Mouse (Mus musculus) neural tube, embryonic 11.5 days (tissue): ENCODE measurements around the gene Tpm1. TPM values are rescaled to one million over a fixed set of nuclear protein-coding genes. Genes with fewer than 3 reads are reported as not detected.

ENCODE experiments used
- ATAC-seq: fragments of 200-750 bp; cut with Nextera tagmentation; 2 replicates; pipeline ENCODE4 v1.8.0; 2017; ENCODE audit warnings: moderate number of reproducible peaks, mild to moderate bottlenecking, moderate TSS enrichment, moderate library complexity; ENCODE audit not compliant: insufficient read depth, low FRiP score, low TSS enrichment
- DNase-seq: peaks from one replicate; pipeline ENCODE4 v3.0.0-alpha.2; 2015; ENCODE audit warnings: low spot score
- H3K27ac ChIP-seq: fragments of 300-500 bp; sonication (generic); 2 replicates; pipeline ENCODE4 v1.5.1; 2014; ENCODE audit warnings: low read depth, mild to moderate bottlenecking, low read length
- H3K27me3 ChIP-seq: fragments of 300-500 bp; sonication (generic); 2 replicates; pipeline ENCODE4 v1.6.1; 2014; ENCODE audit warnings: mild to moderate bottlenecking, low read length, mixed read lengths; ENCODE audit not compliant: control insufficient read depth, insufficient read depth
- H3K36me3 ChIP-seq: fragments of 300-500 bp; sonication (generic); 2 replicates; pipeline ENCODE4 v1.6.1; 2014; ENCODE audit warnings: mild to moderate bottlenecking, low read length, moderate library complexity, mixed read lengths; ENCODE audit not compliant: control insufficient read depth, insufficient read depth
- H3K4me1 ChIP-seq: fragments of 300-500 bp; sonication (generic); 2 replicates; pipeline ENCODE4 v1.6.1; 2014; ENCODE audit warnings: low read length, mixed read lengths; ENCODE audit not compliant: control insufficient read depth, insufficient read depth
- H3K4me2 ChIP-seq: fragments of 300-500 bp; sonication (generic); 2 replicates; pipeline ENCODE4 v1.6.1; 2014; ENCODE audit warnings: low read depth, mild to moderate bottlenecking, moderate library complexity
- H3K4me3 ChIP-seq: fragments of 300-500 bp; sonication (generic); 2 replicates; pipeline ENCODE4 v1.5.1; 2014; ENCODE audit warnings: low read depth, low read length
- H3K9ac ChIP-seq: fragments of 300-500 bp; sonication (generic); 2 replicates; pipeline ENCODE4 v1.6.1; 2014; ENCODE audit warnings: mild to moderate bottlenecking, low read length
- H3K9me3 ChIP-seq: fragments of 300-500 bp; sonication (generic); 2 replicates; pipeline ENCODE4 v1.6.1; 2016; ENCODE audit warnings: low read length; ENCODE audit not compliant: control insufficient read depth
- WGBS: fragments of 180-500 bp; shearing (Covaris S2); extraction: QIAGEN DNeasy Blood & Tissue Kit; methylation state at CpG from one replicate; pipeline ENCODE4 v1.1.7; 2014; 5-methylcytosine and 5-hydroxymethylcytosine counted together
- polyA plus RNA-seq: library from polyadenylated mRNA; unstranded; fragments of >200 nt; fragmentation: Nextera tagmentation; extraction: Ambion mirVana; gene quantifications from 2 replicates; pipeline ENCODE4 v1.2.1, GENCODE M21; 2014

Gene Tpm1
- polyA plus RNA-seq, 1 experiment from 2014 or later, result 364 TPM

- Histone ChIP-seq H3K4me1 (no peaks in the 10 kb centered on the region), H3K4me2 (no peak overlapping the region), H3K4me3 (no peak overlapping the region), H3K9me3 (no peaks in the 10 kb centered on the region), H3K9ac (no peak overlapping the region), H3K36me3 (no peaks in the 10 kb centered on the region), H3K27me3 (no peaks in the 10 kb centered on the region), H3K27ac (no peak overlapping the region)
- WGBS, result 42% methylated on average over 8 of the region's 8 CpGs
- ATAC-seq, result no peak
- DNase-seq, result no peak
Measured at GRCm38 (mm10) chr9:67077658-67078319, 28.6 kb upstream of the Tpm1 start.

- Histone ChIP-seq H3K27ac (no peak overlapping the region), H3K27me3 (no peaks in the 10 kb centered on the region), H3K4me2 (no peak overlapping the region), H3K4me3 (no peak overlapping the region), H3K9ac (no peak overlapping the region), H3K4me1 (no peaks in the 10 kb centered on the region), H3K9me3 (no peaks in the 10 kb centered on the region), H3K36me3 (no peaks in the 10 kb centered on the region)
- 78% methylated on average over 7 of the region's 7 CpGs for WGBS
- no peak for ATAC-seq
- DNase-seq, result no peak
Measured at GRCm38 (mm10) chr9:67077266-67077657, 28.1 kb upstream of the Tpm1 start.

GRCm38 (mm10) chr9:67072182-67072581 is 23.0 kb upstream of the Tpm1 start:
- no peak overlapping the region for H3K9ac ChIP-seq
- no peak overlapping the region for H3K4me2 ChIP-seq
- no peaks in the 10 kb centered on the region for H3K27me3 ChIP-seq
- no peak overlapping the region for H3K4me3 ChIP-seq
- no peak overlapping the region for H3K27ac ChIP-seq
- 51% methylated on average over 2 of the region's 2 CpGs for WGBS
- ATAC-seq (no peak), DNase-seq (no peak)
- H3K4me1 ChIP-seq, result no peaks in the 10 kb centered on the region
- no peaks in the 10 kb centered on the region for H3K9me3 ChIP-seq
- no peaks in the 10 kb centered on the region for H3K36me3 ChIP-seq

GRCm38 (mm10) chr9:67071596-67071995 is 22.4 kb upstream of the Tpm1 start:
- WGBS, result 50% methylated on average over 7 of the region's 7 CpGs
- Histone ChIP-seq H3K4me3 (no peak overlapping the region), H3K36me3 (no peaks in the 10 kb centered on the region), H3K4me2 (no peak overlapping the region), H3K9me3 (no peaks in the 10 kb centered on the region), H3K9ac (no peak overlapping the region), H3K27me3 (no peaks in the 10 kb centered on the region), H3K4me1 (no peaks in the 10 kb centered on the region), H3K27ac (no peak overlapping the region)
- ATAC-seq, result no peak
- no peak for DNase-seq

- Histone ChIP-seq H3K27me3 (no peaks in the 10 kb centered on the region), H3K4me3 (no peak overlapping the region), H3K36me3 (no peaks in the 10 kb centered on the region), H3K9me3 (no peaks in the 10 kb centered on the region), H3K9ac (no peak overlapping the region), H3K27ac (no peak overlapping the region), H3K4me2 (no peak overlapping the region), H3K4me1 (no peaks in the 10 kb centered on the region)
- 55% methylated on average over 6 of the region's 6 CpGs for WGBS
- ATAC-seq (no peak), DNase-seq (no peak)
Measured at GRCm38 (mm10) chr9:67071103-67071502, 21.9 kb upstream of the Tpm1 start.

- Histone ChIP-seq H3K36me3 (no peaks in the 10 kb centered on the region), H3K4me1 (no peaks in the 10 kb centered on the region), H3K27ac (no peak overlapping the region), H3K4me2 (no peak overlapping the region), H3K27me3 (no peaks in the 10 kb centered on the region), H3K4me3 (no peak overlapping the region), H3K9me3 (no peaks in the 10 kb centered on the region), H3K9ac (no peak overlapping the region)
- WGBS, result 88% methylated on average over 6 of the region's 6 CpGs
- ATAC-seq (no peak), DNase-seq (no peak)
Measured at GRCm38 (mm10) chr9:67066616-67067015, 17.4 kb upstream of the Tpm1 start.

GRCm38 (mm10) chr9:67059714-67060113 is 10.5 kb upstream of the Tpm1 start:
- no peak overlapping the region for H3K27ac ChIP-seq
- no peaks in the 10 kb centered on the region for H3K27me3 ChIP-seq
- H3K36me3 ChIP-seq, result no peaks in the 10 kb centered on the region
- H3K9me3 ChIP-seq, result no peaks in the 10 kb centered on the region
- H3K9ac ChIP-seq, result no peak overlapping the region
- no peak overlapping the region for H3K4me3 ChIP-seq
- no peaks in the 10 kb centered on the region for H3K4me1 ChIP-seq
- no peak overlapping the region for H3K4me2 ChIP-seq
- WGBS, result 81% methylated on average over 12 of the region's 12 CpGs
- DNase-seq (no peak), ATAC-seq (no peak)

- WGBS, result 85% methylated on average over 6 of the region's 6 CpGs
- Histone ChIP-seq H3K4me2 (no peak overlapping the region), H3K9ac (no peak overlapping the region)
Measured at GRCm38 (mm10) chr9:67058366-67058765, 9.2 kb upstream of the Tpm1 start.

GRCm38 (mm10) chr9:67050736-67051337 is 1.6 kb upstream of the Tpm1 start:
- no peak overlapping the region for H3K4me3 ChIP-seq
- WGBS, result 79% methylated on average over 6 of the region's 6 CpGs
- no peaks in the 10 kb centered on the region for H3K9me3 ChIP-seq
- H3K4me1 ChIP-seq, result peaks cover 15% of the 10 kb centered on the region; the same call in 1 of the 2 replicates
- ATAC-seq (no peak), DNase-seq (no peak)
- peaks cover 36% of the 10 kb centered on the region for H3K27me3 ChIP-seq
- no peak overlapping the region for H3K4me2 ChIP-seq
- H3K9ac ChIP-seq, result no peak overlapping the region
- no peak overlapping the region for H3K27ac ChIP-seq
- H3K36me3 ChIP-seq, result no peaks in the 10 kb centered on the region

More at GRCm38 (mm10) chr9:67058366-67058765, 9.2 kb upstream of the Tpm1 start:
- no peaks in the 10 kb centered on the region for H3K9me3 ChIP-seq
- H3K36me3 ChIP-seq, result no peaks in the 10 kb centered on the region
- H3K27me3 ChIP-seq, result no peaks in the 10 kb centered on the region
- ATAC-seq (no peak), DNase-seq (no peak)
- H3K4me1 ChIP-seq, result no peaks in the 10 kb centered on the region
- no peak overlapping the region for H3K27ac ChIP-seq
- no peak overlapping the region for H3K4me3 ChIP-seq
